ENCODE assay signal across 8 mouse cellular contexts in genomic region chr1:127677661-127678580, GRCm38 (mm10). TPM values are rescaled to one million over a fixed set of nuclear protein-coding genes. Genes with fewer than 3 reads are reported as not detected.
DNase-seq lines count a peak whose midpoint lies in the region; ATAC-seq and TF ChIP-seq lines count a peak whose summit lies in the region.

No protein-coding gene starts in this region.

- peak; percentile 34 for DNase-seq in right cerebral cortex, postnatal 25 days
- no peak for DNase-seq in right cerebral cortex, adult 18-20 months
- DNase-seq in cerebellum, adult 2 months = peak; percentile 86
- peak; percentile 22 for DNase-seq in kidney, adult 9 months
- peak; percentile 48 for DNase-seq in lung, postnatal 0 days (ENCODE audit: low spot score)
- DNase-seq in right cerebral cortex, postnatal 4 days = peak; percentile 26
- no peak for DNase-seq in left cerebral cortex, adult 8-10 months (ENCODE audit: low spot score in 2 of 2)

- H3K4me2 ChIP-seq in lung, postnatal 0 days (replicated peaks; ENCODE audit: low read depth, low read length) = peak overlapping the region; percentile 97

- no peaks in the 10 kb centered on the region for H3K27me3 ChIP-seq in cerebellum, adult 2 months (ENCODE audit: control insufficient read depth, insufficient read depth, low read length)
- H3K27me3 ChIP-seq in lung, postnatal 0 days (replicated peaks; ENCODE audit: insufficient read depth, low read length) = peaks cover 33% of the 10 kb centered on the region

- no peaks in the 10 kb centered on the region for H3K9me3 ChIP-seq in lung, postnatal 0 days (ENCODE audit: low read length)

- 0 out of 2 replicates have a peak overlapping the region, but pooled peaks have one; percentile 8 for H3K9ac ChIP-seq in lung, postnatal 0 days (replicated peaks; ENCODE audit: low read depth)

- no peaks in the 10 kb centered on the region for H3K36me3 ChIP-seq in lung, postnatal 0 days (ENCODE audit: insufficient read depth, low read length)

- peak; percentile 79 for TF ChIP-seq POLR2A in cerebellum, adult 2 months (IDR thresholded peaks at IDR 0.05; ENCODE audit: borderline replicate concordance, insufficient read depth, low read length)

- TF ChIP-seq CTCF in cerebellum, adult 2 months (IDR thresholded peaks at IDR 0.05; ENCODE audit: borderline replicate concordance, insufficient read depth, low read depth, low read length) = no peak
- no peak for TF ChIP-seq CTCF in lung, postnatal 0 days (IDR thresholded peaks at IDR 0.05)

- ATAC-seq in granulocyte monocyte progenitor cell, adult 5-6 weeks (replicated peaks; ENCODE audit: poor library complexity, severe bottlenecking) = peak; percentile 67
- ATAC-seq in lung, postnatal 0 days = peak; percentile 83

- peak overlapping the region; percentile 90 for H3K27ac ChIP-seq in cerebellum, adult 2 months (ENCODE audit: insufficient read depth, low read length)
- H3K27ac ChIP-seq in lung, postnatal 0 days (ENCODE audit: low read length) = no peak overlapping the region

- H3K4me3 ChIP-seq in cerebellum, adult 2 months (replicated peaks; ENCODE audit: insufficient read depth, low read depth, low read length) = peak overlapping the region; percentile 90
- peak overlapping the region; percentile 54 for H3K4me3 ChIP-seq in lung, postnatal 0 days (ENCODE audit: low read depth, low read length)

- peaks cover 14% of the 10 kb centered on the region for H3K4me1 ChIP-seq in cerebellum, adult 2 months (ENCODE audit: control insufficient read depth, insufficient read depth, low read length)
- no peaks in the 10 kb centered on the region for H3K4me1 ChIP-seq in lung, postnatal 0 days (ENCODE audit: insufficient read depth, low read depth, low read length)

- no peak for TF ChIP-seq EP300 in lung, postnatal 0 days (IDR thresholded peaks at IDR 0.05)

- 2% methylated on average over 64 of the region's 64 CpGs for WGBS in cerebellum, adult 2 months
- 4% methylated on average over 42 of the region's 64 CpGs for WGBS in lung, postnatal 0 days

RNA-seq across cellular contexts. Expression of gene Tmem163, which starts 1.4 kb away (rescaled TPM):
- polyA plus RNA-seq in cerebellum, adult 2 months (2012; rRNA removed) = 106 and 124 TPM in 2 replicates
- total RNA-seq in granulocyte monocyte progenitor cell, adult 5-6 weeks (2014; fragmentation: Nextera tagmentation) = not detected in 2 replicates
- not detected in 2 replicates for total RNA-seq in granulocyte monocyte progenitor cell, adult 5-6 weeks (2017)
- 19.6 and 20.0 TPM in 2 replicates for polyA plus RNA-seq in lung, postnatal 0 days (2015; fragmentation: Nextera tagmentation; extraction: Ambion mirVana)
- total RNA-seq in left cerebral cortex, adult 8-10 months (2022) = 10 to 100 TPM; 18.8 to 20.4 (median 19.4) TPM

RNA-seq across cellular contexts. Expression of gene Acmsd, which starts 51.3 kb away (rescaled TPM):
- polyA plus RNA-seq in cerebellum, adult 2 months (2012; rRNA removed) = 0.05 TPM in 1 of 2 replicates, not detected in the other
- not detected in 2 replicates for total RNA-seq in granulocyte monocyte progenitor cell, adult 5-6 weeks (2014; fragmentation: Nextera tagmentation)
- total RNA-seq in granulocyte monocyte progenitor cell, adult 5-6 weeks (2017) = not detected in 2 replicates
- 0.21 and 0.44 TPM in 2 replicates for polyA plus RNA-seq in lung, postnatal 0 days (2015; fragmentation: Nextera tagmentation; extraction: Ambion mirVana)
- total RNA-seq in left cerebral cortex, adult 8-10 months (2022) = not detected

Comparison
In these comparisons a context has a peak if more than half of its experiments do, and no peak if none do; other contexts are left out.
1. DNase-seq: peak in right cerebral cortex, postnatal 25 days (single experiment), cerebellum, adult 2 months (2 of 2), kidney, adult 9 months (single experiment), lung, postnatal 0 days (single experiment) and right cerebral cortex, postnatal 4 days (single experiment); none in right cerebral cortex, adult 18-20 months (single experiment) and left cerebral cortex, adult 8-10 months (0 of 2).
2. RNA of gene Tmem163, which starts 1.4 kb away (total RNA-seq): 18.8 to 20.4 TPM in left cerebral cortex, adult 8-10 months; not detected in granulocyte monocyte progenitor cell, adult 5-6 weeks; every median in the first group is over 10 times any median in the second.